Mouse (Mus musculus) effector memory CD4-positive, alpha-beta T cell, adult 7 months (primary cell): ENCODE data around the gene Psmb3. TPM values are rescaled to one million over a fixed set of nuclear protein-coding genes. Genes with fewer than 3 reads are reported as not detected.

Experiments used
- polyA plus RNA-seq: library from polyadenylated mRNA; unstranded; fragments of 100-300 nt; shearing (Covaris generic); gene quantifications from one replicate; pipeline ENCODE4 v1.2.1, GENCODE M21; 2017

Psmb3 gene
- 303 TPM for polyA plus RNA-seq

GRCm38 (mm10) chr11:97703039-97703826 lies at the start of gene Psmb3:
Psmb3 (plus strand) TSS chr11:97703399.

DNA sequence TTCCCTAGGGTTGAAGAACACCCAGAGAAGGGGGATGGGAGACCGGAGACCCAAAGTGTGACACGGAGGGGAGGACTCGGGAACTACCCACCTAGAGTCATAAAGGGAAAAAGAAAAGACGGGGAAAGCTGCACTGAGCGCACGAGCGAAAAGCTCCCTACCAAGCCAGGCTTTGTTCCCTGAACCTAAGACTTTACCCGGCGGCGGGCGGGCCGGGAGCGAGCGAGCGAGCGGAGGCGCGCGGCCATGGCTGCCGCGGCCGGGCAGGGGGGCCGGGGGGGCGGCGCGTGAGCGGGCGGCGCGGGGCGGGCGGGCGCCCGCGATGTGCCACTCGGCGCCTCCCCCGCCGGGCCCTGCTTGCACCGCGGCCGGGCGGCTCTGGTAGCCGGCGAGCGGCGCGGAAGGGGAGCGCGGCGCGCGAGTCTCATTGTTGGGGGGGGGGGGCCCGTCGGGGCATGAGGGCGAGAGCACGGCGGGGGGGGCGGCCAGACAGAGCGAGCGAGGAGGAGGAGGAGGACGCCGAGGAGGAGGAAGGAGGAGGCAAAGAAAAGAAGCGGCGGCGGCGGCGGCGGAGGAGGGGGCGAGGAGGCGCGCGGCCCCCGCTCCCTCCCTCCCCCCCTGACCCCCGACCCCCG lies 40.2 kb upstream of the Psmb3 start, which contains the start of gene Mllt6:
Gene Mllt6, plus strand, starts transcription at position 522 of the 635 bp plus-strand sequence.

DNA sequence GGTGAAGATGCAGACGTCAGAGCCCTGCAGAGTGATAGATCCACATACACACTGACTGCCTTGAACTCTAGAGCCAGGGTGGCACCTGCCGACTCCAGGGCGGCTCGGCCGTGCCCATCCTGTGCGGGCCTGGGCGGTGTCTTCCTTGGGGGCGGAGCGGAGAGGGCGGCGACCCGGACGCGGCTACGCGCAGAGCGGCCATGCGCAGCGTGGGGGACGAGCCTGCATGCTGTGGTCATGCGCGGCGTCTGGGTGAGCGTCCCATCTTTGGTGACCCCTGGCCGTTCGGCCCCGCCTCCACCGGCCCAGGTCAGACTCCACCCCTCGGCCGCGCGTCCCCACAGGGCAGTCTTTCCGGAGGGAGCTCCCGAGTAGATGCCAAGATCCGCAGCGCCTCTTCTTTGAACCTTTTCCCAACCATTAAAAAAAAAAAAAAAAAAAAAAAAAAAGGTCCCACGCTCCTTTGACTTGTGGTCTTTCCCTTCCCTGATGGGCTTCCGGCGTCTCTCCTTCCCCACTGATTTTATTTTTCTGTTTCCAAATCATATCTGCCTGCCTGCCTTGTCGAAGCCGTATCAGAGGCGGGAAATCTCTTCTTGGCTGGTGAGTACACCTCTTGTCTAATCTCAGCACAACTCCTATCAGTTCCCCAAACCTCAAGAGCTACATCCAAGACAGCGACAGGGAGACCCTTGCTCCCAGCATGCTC lies 17.4 kb upstream of the Psmb3 start, which contains the start of gene Cisd3:
Gene Cisd3, plus strand, starts transcription at position 214 of the 709 bp plus-strand sequence.

DNA sequence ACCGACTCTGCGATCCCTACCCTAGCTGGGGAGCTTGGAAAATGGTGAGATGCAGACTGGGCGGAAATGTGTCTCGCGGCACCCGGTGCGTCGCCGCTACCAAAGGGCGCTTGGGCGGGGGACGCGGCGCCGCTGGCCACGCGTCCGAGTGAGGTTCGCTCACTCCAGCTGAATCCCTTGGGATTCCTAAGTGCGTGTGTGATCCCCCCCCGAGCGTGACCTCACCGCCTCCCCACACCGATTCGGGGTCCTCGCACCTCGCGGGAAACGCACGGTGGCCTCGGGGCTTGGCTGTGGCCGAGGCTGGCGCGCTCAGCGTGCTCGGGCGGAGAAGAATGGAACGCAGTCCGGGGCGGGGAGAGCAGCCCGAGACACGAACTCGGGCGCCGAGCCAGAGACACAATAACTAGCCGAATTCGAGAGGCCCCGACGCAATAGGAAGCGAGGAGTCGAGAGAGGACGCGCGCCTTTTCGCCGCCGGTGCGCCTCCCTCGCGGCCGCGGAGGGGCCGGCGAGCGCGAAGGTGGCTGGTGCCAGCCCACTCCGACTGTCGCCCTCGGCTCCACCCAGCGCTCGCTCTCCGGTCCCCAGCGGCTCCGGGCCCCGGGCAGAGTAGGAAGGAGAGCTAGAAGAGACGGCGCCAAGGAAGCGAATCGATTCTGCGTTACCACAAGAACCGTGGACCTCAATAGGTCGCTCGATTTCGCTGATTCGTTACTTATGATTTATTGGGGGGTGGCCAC lies 3.0 kb upstream of the Psmb3 start, which contains the start of gene Pcgf2:
Gene Pcgf2, minus strand, starts transcription at position 495 of the 743 bp plus-strand sequence.

GRCm38 (mm10) chr11:97744063-97744717 lies 41.0 kb downstream of the Psmb3 start, which contains the start of gene Pip4k2b:
Pip4k2b (minus strand) TSS chr11:97744704.

Other genes with a start within 250 kb of the Psmb3 start
- gene 4933428G20Rik, start 203.1 kb upstream of the Psmb3 start, polyA plus RNA-seq = not detected
- gene Srcin1, start 127.2 kb upstream of the Psmb3 start, polyA plus RNA-seq = not detected
- 17.6 TPM for gene Epop, start 73.7 kb upstream of the Psmb3 start, polyA plus RNA-seq
- gene Mllt6, start 40.0 kb upstream of the Psmb3 start, polyA plus RNA-seq = 4.9 TPM
- gene Cisd3, start 17.6 kb upstream of the Psmb3 start, polyA plus RNA-seq = 53.1 TPM
- 3.0 TPM for gene Pcgf2, start 2.9 kb upstream of the Psmb3 start, polyA plus RNA-seq
- gene Pip4k2b, start 41.3 kb downstream of the Psmb3 start, polyA plus RNA-seq = 1.9 TPM
- gene Cwc25, start 63.2 kb downstream of the Psmb3 start, polyA plus RNA-seq = 66.2 TPM
- gene 1700001P01Rik, start 72.5 kb downstream of the Psmb3 start, polyA plus RNA-seq = not detected
- gene Rpl23, start 79.0 kb downstream of the Psmb3 start, polyA plus RNA-seq = 463 TPM
- gene Lasp1, start 95.6 kb downstream of the Psmb3 start, polyA plus RNA-seq = 124 TPM
- 1.3 TPM for gene B230217C12Rik, start 137.4 kb downstream of the Psmb3 start, polyA plus RNA-seq
- 0.59 TPM for gene Fbxo47, start 180.8 kb downstream of the Psmb3 start, polyA plus RNA-seq